Mouse (Mus musculus) bone marrow macrophage, adult 2 months (primary cell): Measurements from ENCODE around the gene Ppp5c.

Source experiments
- CTCF ChIP-seq: IDR thresholded peaks from 2 replicates; pipeline ENCODE4 v1.5.1; 2012; ENCODE audit warnings: low read depth, mild to moderate bottlenecking, low read length, moderate library complexity
- POLR2A ChIP-seq: IDR thresholded peaks from 2 replicates; pipeline ENCODE4 v1.6.1; 2012; ENCODE audit warnings: mild to moderate bottlenecking, low read depth, low read length, borderline replicate concordance

- TF ChIP-seq CTCF (no peak), POLR2A (no peak)
Observed at GRCm38 (mm10) chr7:17004716-17005115, 23.0 kb downstream of the Ppp5c start.
